Mouse (Mus musculus): ENCODE measurements around the gene Arcn1. TPM values are rescaled to one million over a fixed set of nuclear protein-coding genes. Genes with fewer than 3 reads are reported as not detected.

Gene Arcn1
- polyA plus RNA-seq, 1 experiment, result 40.6 TPM

DNA sequence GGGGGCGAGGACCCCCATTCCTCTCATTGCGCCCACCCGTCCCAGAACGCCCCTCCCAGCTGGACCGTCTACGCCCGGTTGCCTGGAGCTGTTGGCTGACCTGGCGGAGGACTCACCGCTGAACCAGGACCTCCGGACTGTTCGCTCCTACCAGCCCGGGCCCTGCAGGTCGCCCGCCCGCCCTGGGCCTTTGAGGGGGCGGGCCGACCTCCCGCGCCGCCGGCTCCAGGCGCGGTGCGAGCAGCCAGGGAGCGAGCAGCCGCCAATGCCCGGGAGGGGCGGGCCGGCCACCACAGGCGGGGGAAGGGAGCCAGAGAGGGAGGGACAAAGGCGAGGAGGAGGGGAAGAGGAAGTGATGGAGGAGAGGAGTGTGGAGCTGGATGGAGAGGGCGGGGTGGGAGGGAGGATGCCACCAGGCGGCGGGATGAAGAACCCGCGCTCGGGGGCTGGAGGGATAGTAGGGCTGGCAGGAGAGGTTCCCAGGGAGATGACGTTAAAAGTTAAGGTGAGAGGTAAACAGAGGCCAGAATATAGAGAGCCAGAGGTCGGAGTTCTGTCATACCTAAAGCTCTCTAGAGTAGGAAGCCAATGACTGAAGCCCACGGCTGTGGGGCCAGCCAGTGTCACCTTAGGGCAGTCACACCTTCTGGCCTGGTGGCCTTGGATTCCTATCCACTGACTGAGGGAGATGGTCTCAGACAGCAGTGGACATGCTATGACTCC, 46.3 kb downstream of the Arcn1 start:
- TF ChIP-seq TCF12 (IDR thresholded peaks at IDR 0.05; ENCODE audit: insufficient read depth, poor library complexity, severe bottlenecking), result no peak
- no peak for TF ChIP-seq E2F4 (IDR thresholded peaks at IDR 0.05; ENCODE audit: insufficient read depth)
- TF ChIP-seq TCF3 (IDR thresholded peaks at IDR 0.05; ENCODE audit: insufficient read length, low read depth), result no peak
- TF ChIP-seq MAX (IDR thresholded peaks at IDR 0.05; ENCODE audit: low read depth), result no peak
- peak; percentile 16 for TF ChIP-seq POLR2AphosphoS2 (IDR thresholded peaks at IDR 0.05; ENCODE audit: insufficient read length, low read depth)
- no peak for TF ChIP-seq REST (IDR thresholded peaks at IDR 0.05; ENCODE audit: insufficient read depth, insufficient read length)
- no peak for TF ChIP-seq USF1 (IDR thresholded peaks at IDR 0.05; ENCODE audit: low read depth)
- peak; percentile 60 for TF ChIP-seq POLR2A (IDR thresholded peaks at IDR 0.05; ENCODE audit: insufficient read length, low read depth)
- no peak for TF ChIP-seq SRF (IDR thresholded peaks at IDR 0.05; ENCODE audit: control insufficient read depth, insufficient read length, low read depth)
- TF ChIP-seq MYOD1 (IDR thresholded peaks at IDR 0.05; ENCODE audit: control insufficient read depth in 1 of 3, insufficient read length in 2 of 3, low read depth in 2 of 3), result peak in 1 of 3 experiments; percentile 13
- peak in 1 of 3 experiments; percentile 30 for TF ChIP-seq MYOG (IDR thresholded peaks at IDR 0.05; ENCODE audit: control insufficient read depth in 1 of 3, insufficient read depth in 1 of 3, insufficient read length in 2 of 3, low read depth in 2 of 3)
- TF ChIP-seq CEBPB (IDR thresholded peaks at IDR 0.05; ENCODE audit: insufficient read depth, poor library complexity, severe bottlenecking), result no peak
- Histone ChIP-seq H3K27me3 (ENCODE audit: control insufficient read depth, insufficient read depth, insufficient read length) (no peaks in the 10 kb centered on the region), H3K36me3 (ENCODE audit: control insufficient read depth, insufficient read depth) (peaks cover 5% of the 10 kb centered on the region), H3K79me2 (ENCODE audit: control insufficient read depth, insufficient read depth) (peaks cover 6% of the 10 kb centered on the region), H3ac (ENCODE audit: control insufficient read depth, insufficient read length) (peak overlapping the region; percentile 9), H3K4me3 (peak overlapping the region; percentile 50), H3K4me2 (ENCODE audit: low read depth) (peak overlapping the region; percentile 85)

DNA sequence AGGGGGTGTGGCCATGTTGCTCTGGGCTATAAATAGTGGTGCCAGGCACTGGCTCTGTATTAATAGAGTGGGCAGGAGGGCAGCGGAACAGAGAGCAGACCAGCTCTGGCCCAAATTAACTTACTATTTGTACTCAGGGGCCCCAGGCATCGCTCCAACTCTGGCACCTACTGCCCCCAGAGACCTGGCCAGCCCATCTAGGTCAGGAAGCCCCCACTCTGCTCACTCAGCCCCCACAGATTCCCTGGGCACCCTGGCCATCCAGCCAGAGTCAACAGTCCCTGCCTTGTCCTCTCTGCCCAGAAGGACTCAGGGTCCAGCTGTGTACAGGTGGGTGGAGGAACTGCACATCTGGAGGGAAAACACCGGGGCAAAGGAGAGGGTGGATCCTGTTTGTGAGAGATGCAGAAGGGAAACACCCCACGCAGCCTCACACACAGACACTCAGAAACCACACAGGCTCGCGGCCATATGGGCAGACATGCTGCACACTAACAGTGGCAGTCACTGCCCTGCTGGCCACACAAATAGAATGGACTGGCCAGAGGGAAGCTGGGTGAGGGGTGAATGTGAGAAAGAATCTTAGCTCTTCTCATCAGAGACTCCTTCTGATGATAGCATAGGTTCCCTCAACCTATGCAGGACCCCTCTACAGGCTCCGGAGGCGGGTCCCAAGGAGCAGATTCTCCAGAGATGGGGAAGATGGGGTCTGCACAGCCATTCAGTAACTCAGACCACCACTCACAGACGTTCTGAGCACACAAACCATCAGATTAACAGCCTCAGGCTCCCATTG, 47.1 kb downstream of the Arcn1 start:
- Histone ChIP-seq H3K36me3 (ENCODE audit: control insufficient read depth, insufficient read depth) (peaks cover 4% of the 10 kb centered on the region), H3K79me2 (ENCODE audit: control insufficient read depth, insufficient read depth) (peaks cover 6% of the 10 kb centered on the region), H3K27me3 (ENCODE audit: control insufficient read depth, insufficient read depth, insufficient read length) (no peaks in the 10 kb centered on the region), H3K4me3 (peak overlapping the region; percentile 50), H3K4me2 (ENCODE audit: low read depth) (peak overlapping the region; percentile 85), H3ac (ENCODE audit: control insufficient read depth, insufficient read length) (peak overlapping the region; percentile 9)
- TF ChIP-seq POLR2A (IDR thresholded peaks at IDR 0.05; ENCODE audit: insufficient read length, low read depth) (peak; percentile 26), CEBPB (IDR thresholded peaks at IDR 0.05; ENCODE audit: insufficient read depth, poor library complexity, severe bottlenecking) (no peak)

DNA sequence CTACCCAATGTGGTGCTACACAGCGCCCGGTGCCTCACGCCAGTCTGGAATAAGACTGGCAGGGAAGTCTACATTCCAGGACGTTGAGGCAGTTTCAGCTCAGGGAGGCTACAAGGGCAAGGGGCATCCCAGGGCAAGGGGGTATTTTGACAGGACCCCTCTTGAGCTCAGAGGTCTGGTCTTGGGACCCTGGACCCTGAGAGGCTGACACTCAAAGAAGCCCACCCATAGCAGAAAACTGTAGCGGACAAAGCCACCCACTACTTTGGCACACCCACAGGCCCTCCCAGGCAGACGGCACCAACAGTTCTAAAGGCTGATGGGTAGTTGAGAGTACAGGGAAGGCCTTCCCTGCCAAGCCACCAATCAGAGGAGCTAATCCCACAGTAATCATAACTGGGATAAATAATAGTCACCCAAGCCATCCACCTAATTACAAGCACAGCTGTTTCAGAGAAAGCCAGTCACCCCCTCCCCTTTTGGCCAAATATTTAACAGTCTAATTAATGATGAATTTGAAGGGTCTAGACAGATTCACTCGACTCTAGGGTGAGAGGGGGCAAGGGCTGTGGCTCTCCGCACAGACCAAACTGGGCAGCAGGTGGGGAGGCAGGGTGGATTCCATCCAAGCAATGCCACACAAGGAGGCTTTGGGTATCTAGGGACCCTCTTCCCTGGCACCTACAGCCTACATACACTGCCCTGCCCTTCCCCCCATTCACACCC, 47.9 kb downstream of the Arcn1 start:
- peaks cover under 1% of the 10 kb centered on the region for H3K36me3 ChIP-seq (ENCODE audit: control insufficient read depth, insufficient read depth)
- H3K4me2 ChIP-seq (ENCODE audit: low read depth), result peak overlapping the region; percentile 85
- peak overlapping the region; percentile 50 for H3K4me3 ChIP-seq
- H3K79me2 ChIP-seq (ENCODE audit: control insufficient read depth, insufficient read depth), result peaks cover 6% of the 10 kb centered on the region
- H3K27me3 ChIP-seq (ENCODE audit: control insufficient read depth, insufficient read depth, insufficient read length), result no peaks in the 10 kb centered on the region
- TF ChIP-seq E2F4 (IDR thresholded peaks at IDR 0.05; ENCODE audit: insufficient read depth) (no peak), REST (IDR thresholded peaks at IDR 0.05; ENCODE audit: insufficient read depth, insufficient read length) (no peak), TCF12 (IDR thresholded peaks at IDR 0.05; ENCODE audit: insufficient read depth, poor library complexity, severe bottlenecking) (no peak), POLR2AphosphoS2 (IDR thresholded peaks at IDR 0.05; ENCODE audit: insufficient read length, low read depth) (no peak), TCF3 (IDR thresholded peaks at IDR 0.05; ENCODE audit: insufficient read length, low read depth) (no peak), MYOG (IDR thresholded peaks at IDR 0.05; ENCODE audit: control insufficient read depth in 1 of 3, insufficient read depth in 1 of 3, insufficient read length in 2 of 3, low read depth in 2 of 3) (no peak), USF1 (IDR thresholded peaks at IDR 0.05; ENCODE audit: low read depth) (no peak), MYOD1 (IDR thresholded peaks at IDR 0.05; ENCODE audit: control insufficient read depth in 1 of 3, insufficient read length in 2 of 3, low read depth in 2 of 3) (no peak), CEBPB (IDR thresholded peaks at IDR 0.05; ENCODE audit: insufficient read depth, poor library complexity, severe bottlenecking) (no peak), POLR2A (IDR thresholded peaks at IDR 0.05; ENCODE audit: insufficient read length, low read depth) (no peak), SRF (IDR thresholded peaks at IDR 0.05; ENCODE audit: control insufficient read depth, insufficient read length, low read depth) (no peak), MAX (IDR thresholded peaks at IDR 0.05; ENCODE audit: low read depth) (no peak)
- H3ac ChIP-seq (ENCODE audit: control insufficient read depth, insufficient read length), result peak overlapping the region; percentile 9

DNA sequence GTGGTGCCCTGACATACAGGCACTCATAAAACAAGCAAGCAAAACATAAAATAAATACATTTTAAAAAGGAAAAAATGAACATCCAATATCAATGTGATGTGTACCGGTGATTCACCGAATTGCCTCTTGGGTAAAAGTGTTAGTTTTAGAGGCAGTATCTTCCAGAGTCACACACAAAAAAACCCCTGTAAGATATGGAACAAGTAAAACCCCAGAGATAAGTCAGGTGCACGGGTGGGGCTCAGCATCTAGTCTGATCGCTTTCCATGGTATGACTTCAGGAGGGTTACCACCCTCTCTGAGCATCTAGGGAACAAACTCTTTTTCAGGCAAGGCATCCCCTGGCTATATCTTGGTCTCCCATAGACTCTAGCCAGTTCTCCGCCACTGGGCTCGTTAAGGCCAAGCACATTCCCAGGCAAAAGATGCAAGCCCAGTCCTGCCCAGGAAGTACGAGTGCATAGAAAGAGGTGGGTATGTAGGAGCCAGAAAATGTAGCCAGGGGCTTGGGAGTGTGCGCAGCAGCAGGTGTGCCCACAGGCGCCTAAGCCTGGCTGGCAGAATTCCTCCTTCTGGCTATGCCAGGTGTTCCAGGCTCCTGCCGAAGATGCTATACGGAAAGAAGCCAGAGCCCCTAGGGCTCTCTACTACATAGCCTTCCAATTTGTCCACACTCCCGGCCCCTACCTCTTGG, 48.6 kb downstream of the Arcn1 start:
- Histone ChIP-seq H3K36me3 (ENCODE audit: control insufficient read depth, insufficient read depth) (peaks cover 8% of the 10 kb centered on the region), H3K4me2 (ENCODE audit: low read depth) (no peak overlapping the region), H3K79me2 (ENCODE audit: control insufficient read depth, insufficient read depth) (peaks cover 10% of the 10 kb centered on the region), H3ac (ENCODE audit: control insufficient read depth, insufficient read length) (no peak overlapping the region), H3K4me3 (no peak overlapping the region), H3K27me3 (ENCODE audit: control insufficient read depth, insufficient read depth, insufficient read length) (no peaks in the 10 kb centered on the region)
- TF ChIP-seq MYOG (IDR thresholded peaks at IDR 0.05; ENCODE audit: control insufficient read depth in 1 of 3, insufficient read depth in 1 of 3, insufficient read length in 2 of 3, low read depth in 2 of 3) (no peak), TCF3 (IDR thresholded peaks at IDR 0.05; ENCODE audit: insufficient read length, low read depth) (no peak)

Data from myocyte (in vitro differentiated cells).